Mouse (Mus musculus): ENCODE data around the gene Cutc.

- TF ChIP-seq POLR2A (IDR thresholded peaks at IDR 0.05; ENCODE audit: borderline replicate concordance, low read depth, low read length) (no peak), CTCF (IDR thresholded peaks at IDR 0.05; ENCODE audit: low read depth, low read length) (peak; percentile 65; the same call in 1 of the 2 replicates)
These were observed 535 bp downstream of the Cutc start for GRCm38 (mm10) chr19:43753226-43753835.

Measured in bone marrow macrophage, adult 2 months (primary cell).